Mouse (Mus musculus) layer of hippocampus, postnatal 36 days (tissue): Measurements from ENCODE around the gene Abhd14b. TPM values are rescaled to one million over a fixed set of nuclear protein-coding genes. Genes with fewer than 3 reads are reported as not detected.
A peak's percentile ranks its signal among the peaks of the same experiment; 100 is the strongest.

ENCODE experiments used
- DNase-seq, 2 experiments: peaks; one replicate each; pipeline ENCODE4 v3.0.0; 2022
- total RNA-seq, 2 experiments: library from RNA; stranded (reverse); gene quantifications; 2 replicates each; pipeline ENCODE4 v1.2.3; 2021

The Abhd14b gene
- total RNA-seq, 2 experiments from 2014 or later = 11.3 to 11.9 TPM

DNA sequence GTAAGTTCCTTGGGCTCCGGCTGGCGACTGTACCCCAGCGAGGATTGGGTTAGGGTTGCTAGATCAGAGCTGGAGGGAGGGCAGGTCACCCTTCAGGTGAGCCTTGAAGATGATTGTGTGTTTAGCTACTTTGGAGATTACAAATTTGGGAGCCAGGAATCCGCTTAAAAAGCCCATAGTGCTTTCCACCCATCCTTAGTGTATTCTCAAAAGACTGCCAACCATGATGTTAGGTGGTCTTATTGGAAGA, 17.3 kb upstream of the Abhd14b start:
- no peak for DNase-seq

DNA sequence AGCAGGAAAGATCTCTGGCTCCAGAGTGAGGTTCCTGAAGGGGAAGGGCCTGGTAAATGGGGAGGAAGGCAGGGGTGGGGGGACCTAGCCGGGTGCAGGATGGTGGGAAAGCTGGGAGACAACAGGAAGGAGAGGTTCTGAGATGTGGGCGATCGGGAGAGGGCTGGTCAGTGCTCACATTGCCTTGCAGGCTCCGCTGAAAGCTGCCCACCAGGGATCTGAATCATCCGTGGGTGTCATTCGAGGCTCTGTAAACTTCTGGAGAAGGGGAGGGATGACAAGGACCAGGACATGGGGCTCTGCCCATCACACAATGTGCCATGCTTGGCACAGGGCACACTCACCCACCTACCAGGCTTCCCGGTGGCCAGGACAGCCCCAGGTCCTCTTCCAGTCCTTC, 13.9 kb upstream of the Abhd14b start:
- DNase-seq = no peak

DNA sequence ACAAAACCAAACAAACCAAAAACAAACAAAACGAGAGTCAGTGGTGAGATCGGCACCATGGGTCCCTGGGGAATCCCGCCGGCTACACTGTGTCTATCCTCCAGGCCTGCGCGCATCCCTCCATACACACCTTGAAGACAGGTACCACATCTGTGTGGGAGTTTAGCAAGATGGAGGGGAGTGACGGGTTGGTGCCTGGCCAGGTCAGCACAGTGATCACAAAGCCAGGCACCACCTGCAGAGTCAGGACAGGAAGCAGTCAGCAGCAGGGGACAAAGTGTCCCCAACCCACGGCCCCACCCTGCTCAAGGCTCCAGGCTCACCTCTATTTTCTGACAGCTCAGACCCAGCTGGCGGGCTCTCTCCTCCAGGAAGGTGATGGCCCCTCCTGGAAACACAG, 10.7 kb upstream of the Abhd14b start:
- DNase-seq = no peak

DNA sequence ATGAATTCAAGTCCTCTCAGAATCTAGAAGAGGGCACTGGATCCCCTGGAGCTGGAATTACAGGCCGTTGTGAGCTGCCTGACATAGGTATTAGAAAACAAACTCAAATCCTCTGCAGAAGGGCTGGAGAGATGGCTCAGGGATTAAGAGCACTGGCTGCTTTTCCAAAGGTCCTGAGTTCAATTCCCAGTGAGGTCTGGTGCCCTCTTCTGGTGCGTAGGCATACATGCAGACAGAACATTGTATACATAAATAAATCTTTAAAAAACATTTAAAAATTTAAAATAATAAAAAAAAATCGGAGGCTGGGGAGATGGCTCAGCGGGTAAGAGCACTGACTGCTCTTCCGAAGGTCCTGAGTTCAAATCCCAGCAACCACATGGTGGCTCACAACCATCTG, 4.6 kb upstream of the Abhd14b start:
- no peak for DNase-seq

DNA sequence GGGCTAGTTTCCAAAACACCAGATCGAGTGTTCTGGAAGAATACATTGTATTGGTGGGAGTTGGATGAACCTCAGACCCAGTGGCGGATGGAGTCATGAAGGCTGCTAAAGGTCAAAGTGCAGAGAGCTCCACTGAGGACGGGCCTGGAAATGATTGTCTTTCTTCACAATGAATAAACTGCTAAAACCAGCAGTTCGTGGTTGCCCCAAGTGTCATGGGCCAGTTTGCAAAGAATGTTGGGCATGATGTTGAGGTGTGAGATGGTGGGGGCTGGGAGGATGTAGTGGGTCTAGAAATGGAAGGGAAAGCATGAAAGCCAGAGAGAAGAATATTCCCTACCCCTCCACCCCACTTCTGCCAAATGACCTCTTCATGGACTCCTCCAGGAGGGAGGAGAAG, 2.4 kb upstream of the Abhd14b start:
- no peak for DNase-seq

DNA sequence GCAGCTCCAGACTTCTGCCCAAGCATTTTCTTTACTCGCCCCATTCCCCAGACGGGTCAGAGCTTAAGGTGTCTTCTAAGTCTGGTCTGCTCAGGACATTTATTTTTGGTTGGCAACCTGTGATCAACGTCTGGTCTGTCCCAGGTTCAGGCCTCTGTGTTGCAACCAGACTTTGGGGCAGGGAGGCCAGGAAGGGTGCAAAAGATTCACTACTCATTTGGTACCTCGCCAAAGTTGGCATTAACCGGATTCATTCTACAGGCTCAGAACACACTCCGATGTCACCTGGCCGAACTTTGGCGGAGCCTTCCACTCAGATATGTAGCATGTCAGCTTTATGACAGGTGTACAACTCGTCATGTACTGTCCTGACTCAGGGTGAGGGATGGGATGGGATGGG, 692 bp downstream of the Abhd14b start:
- DNase-seq = no peak

DNA sequence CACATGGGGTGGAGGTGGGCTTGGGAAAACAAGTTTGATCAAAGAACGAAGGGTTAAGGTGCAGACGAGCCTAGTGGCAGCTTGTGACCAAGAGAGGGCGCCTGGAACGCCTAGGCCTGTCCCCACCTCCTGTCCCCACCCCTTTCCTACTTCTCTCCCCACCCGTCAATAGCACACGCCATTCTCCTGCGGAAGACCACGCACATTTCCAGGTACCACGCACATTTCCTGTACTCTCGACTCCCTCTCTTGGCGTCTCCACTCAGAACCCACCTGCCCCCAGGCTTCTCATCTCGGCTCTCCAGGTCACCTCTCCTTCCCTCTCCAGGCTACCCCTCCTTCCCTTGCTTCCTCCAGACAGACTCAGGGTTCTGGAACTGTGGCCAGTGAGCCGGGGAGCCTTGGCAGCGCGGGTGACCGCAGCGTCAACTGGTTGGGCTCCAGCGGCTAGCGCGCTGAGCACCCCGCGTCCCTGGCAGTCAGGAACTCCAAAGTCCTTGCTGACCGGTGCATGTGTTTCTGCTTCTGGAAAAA, 1.3 kb downstream of the Abhd14b start:
- peak; percentile 72 to 75 for DNase-seq

DNA sequence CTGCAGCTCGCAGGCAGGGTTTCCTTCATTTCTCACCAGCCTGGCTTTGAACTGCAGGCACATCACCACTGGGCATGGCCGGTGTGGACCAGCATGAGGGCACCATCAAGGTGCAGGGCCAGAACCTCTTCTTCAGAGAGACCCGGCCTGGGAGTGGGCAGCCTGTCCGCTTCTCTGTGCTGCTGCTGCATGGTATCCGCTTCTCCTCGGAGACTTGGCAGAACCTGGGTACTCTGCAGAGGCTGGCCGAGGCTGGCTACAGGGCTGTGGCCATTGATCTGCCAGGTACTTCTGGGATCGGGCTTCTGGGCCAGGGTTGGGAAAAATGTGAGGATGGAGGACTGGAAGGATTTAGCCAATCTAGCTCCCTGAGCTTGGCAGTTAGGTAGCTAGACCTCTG, 2.7 kb downstream of the Abhd14b start:
- no peak for DNase-seq

DNA sequence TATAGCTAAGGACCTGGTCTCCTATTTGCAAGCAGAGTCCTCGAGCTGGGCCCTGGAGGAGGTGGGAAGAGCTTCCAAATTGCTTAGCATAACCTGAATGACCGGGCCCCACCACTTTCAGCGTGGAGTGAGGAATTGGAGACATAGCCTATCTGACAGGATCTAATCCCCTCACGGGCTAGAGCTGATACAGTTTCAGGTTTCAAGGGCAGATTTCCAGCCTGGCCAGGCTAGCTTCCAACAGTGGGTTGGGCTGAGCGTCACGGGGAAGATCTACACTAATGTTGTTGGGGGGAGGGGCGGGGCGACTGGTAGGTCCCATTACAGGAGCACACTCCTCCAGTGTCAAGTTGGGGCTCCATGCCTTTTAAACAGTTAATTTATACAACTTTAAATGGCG, 3.4 kb downstream of the Abhd14b start:
- no peak for DNase-seq

DNA sequence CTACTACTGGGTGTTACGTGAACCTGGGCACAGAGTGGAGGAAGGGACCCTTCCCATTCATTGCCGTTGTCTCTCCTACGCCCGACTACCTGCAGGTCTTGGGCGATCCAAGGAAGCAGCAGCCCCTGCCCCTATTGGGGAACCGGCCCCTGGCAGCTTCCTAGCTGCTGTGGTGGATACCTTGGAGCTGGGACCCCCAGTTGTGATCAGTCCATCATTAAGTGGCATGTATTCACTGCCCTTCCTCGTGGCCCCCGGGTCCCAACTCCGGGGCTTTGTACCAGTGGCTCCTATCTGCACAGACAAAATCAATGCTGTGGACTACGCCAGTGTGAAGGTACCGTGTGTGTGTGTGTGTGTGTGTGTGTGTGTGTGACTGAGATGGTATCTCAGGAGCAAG, 4.0 kb downstream of the Abhd14b start:
- DNase-seq = no peak

DNA sequence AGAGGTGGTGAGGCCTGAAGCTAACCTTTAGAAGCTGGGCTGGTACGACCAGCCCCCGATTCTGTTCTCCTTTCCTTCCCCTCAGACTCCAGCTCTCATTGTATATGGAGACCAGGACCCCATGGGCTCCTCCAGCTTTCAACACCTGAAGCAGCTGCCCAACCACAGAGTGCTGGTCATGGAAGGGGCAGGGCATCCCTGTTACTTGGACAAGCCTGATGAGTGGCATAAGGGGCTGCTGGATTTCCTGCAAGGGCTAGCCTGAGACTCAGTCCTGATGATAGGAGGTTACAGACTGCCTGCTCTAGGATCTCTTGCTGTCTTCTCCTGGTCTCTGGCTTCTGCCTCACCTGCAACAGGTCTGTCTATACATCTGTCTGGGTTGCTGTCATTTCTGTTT, 4.6 kb downstream of the Abhd14b start:
- no peak for DNase-seq

DNA sequence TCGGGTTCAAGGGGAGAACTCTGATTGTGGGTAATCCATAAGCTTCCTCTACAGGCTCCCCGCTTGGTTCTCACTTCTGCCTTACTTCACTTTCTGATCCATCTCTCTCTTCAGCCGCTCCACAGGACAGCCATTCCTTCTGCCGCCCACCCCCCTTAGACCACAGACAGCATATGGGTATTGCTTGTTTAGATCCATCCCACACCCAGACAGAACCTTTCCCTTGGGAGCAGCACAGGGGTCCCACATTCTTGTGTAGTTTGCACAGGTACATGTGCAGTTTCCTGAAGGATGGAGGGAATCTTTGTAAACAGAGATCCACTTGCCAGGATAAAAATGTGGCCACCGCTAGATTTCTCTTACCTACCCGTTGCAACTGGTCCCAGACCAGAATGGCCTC, 5.1 kb downstream of the Abhd14b start:
- DNase-seq = no peak

DNA sequence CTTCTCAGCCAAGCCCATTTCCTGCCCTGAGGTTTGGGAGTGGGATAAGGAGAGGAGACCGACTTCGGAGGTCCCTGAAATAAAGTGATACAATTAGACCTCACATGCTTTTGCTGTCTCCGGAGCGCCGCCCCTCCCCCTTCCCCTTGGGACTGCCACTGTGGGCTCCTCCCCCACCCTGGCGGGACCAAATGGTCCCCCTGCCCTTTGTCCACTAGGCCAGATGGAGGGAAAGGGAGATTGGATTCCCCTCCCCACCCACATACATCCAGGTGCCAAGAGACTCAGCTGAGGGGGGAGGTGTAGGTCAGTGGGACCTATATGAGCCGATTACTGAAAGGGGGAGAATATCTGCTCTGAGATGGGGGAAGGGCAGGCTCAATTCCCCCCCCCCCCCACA, 5.6 kb downstream of the Abhd14b start:
- DNase-seq = no peak

DNA sequence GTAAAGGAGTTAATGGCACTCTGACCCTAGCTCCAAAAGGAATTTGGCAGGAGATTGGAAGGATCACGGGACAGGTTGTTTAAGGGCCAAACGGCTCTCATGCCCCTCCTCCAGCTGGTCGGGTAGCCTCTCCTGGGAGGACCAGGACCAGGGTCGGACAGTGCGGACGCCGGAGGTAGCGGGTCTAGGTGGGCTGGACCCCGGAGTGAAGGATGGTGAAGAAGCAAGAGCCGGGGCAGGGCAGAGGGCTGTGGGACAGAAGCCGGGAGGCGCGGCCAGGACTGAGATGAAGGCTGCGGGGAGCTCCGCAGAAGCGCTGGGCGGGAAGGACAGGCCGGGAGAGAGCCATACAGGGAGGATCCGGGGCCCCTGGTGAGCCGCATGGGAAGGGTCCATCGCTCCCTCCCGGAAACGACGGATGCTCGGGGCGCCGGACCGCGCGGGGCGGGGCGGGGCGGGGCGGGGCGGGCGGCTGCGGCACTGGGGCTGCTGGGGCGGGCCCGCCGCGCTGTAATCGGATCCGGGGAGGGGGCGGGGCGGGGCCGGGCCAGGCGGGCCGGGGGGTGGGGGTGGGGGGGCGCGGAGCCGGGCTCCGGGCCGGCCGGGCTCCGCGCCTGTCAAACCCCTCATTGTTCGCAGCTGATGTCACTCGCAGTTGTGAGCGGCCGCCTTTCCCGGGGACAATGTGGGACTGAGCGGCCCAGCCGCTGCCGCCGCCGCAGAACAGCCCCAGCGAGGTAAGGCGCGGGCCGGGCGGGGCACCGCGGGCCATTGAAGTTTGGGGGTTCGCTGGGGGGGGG, 6.2 kb downstream of the Abhd14b start, which contains the start of gene Pcbp4:
Gene Pcbp4 (plus strand): TSS at position 21 of the 800 bp plus-strand sequence.
- DNase-seq = peak; percentile 53 to 60

DNA sequence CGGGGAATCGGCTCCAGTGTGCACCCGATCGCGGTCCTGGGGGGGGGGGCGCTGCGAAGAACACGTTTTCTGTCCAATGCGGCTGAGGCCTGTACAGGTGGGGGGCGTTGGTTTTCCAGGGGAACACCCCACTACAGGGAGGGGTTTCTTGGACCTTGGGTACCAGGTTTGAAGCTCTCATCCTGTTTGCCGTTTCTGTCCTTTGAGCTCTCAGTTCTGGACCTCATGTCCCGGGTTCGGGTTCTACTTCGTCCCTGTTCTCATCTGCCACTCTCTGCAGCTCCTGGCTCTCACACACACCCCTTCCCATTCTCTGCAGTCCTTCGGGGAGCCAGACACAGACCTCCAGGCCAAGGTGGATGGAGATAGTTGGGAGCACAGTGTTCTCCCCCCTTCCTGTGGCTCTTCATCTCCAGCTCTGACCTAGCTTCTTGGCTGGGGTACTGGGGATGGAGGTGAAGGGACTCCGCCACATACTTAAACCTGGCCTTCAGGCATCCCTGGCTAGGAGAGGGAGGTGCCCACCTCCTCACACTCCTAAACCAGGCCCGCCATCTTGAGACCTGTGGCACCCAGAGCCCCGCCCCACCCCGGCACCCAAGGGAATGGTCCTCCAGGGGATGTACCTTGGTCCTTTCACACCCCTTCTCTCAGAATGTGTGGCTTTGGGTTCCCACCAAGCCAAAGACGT, 7.0 kb downstream of the Abhd14b start:
- no peak for DNase-seq

DNA sequence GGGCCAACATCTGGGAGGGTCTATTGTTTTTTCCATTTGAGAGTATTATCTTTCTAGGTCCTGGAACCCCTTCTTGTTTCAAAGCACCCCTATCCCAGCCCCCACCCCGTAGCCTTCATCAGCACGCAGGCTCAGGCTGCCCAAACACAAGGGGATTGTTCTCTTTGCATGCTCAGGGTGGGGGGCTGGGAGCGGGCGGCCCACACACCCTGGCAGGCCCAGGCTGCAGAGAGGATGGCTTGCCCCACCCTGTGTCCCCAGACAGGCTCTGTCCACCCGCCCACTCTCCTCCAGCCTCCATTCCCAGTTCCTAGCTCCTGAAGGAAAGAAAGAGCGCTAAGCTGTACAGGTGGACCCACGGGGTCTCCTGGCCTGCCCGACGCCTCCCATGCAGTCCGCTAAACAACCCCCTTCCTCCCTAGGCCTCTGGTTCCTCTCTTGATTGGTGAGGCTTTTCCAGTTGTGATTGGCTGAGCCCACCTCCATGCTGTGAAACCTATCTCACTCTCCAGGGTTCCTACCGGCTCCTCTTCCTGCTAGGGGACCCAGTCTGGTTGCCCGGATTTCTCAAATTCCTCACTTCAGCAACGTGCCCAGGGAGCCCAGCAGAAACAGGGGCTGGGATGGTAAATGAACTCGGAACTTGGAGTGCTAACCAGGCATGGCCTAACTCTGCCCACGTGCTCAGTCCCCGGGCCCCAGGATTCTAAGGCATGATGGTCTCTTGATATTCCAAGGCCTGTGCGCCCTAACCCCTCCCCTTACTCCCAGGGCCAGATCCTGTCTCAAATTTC, 7.8 kb downstream of the Abhd14b start:
- DNase-seq = peak in 1 of 2 experiments; percentile 49

DNA sequence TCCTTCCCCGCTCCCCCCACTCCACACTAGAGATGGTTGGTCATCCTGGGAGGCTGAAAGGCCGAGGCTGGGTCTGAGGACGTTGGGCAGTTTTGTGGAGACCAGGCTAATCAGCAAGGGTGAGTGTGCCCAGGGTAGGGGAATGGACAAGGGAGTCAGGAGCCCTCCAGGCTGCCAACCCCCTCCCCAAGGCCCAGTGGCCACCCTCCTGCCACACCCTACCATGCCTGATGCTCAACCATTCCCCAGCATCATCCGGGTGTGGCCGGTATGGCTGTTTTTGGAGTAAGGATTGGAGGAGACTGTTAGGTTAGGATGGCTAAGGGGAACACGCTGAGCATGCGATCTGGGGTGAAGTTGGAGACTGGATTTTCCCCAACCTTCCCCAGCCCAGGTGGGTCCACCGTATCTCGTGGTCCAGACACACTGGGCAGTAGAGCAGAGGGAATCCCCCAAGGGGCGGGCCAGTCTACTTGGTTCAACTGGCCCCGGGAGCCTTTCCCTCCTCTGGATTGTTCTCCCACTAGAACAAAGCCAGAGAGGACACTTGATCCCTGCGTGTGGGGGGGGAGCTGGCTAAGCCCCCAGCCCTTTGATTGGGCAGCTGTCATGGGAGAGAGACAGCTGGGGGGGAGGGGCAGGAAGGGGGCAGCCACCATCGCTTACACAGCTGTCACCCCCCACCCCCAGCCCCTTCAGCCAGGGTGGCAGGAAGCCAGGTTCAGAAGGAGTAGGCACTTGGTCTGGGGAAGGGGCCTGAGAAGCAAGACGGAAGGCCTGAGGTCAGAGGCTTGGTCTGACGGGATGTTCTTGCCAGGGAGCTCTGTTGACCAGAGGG, 9.3 kb downstream of the Abhd14b start:
- no peak for DNase-seq

DNA sequence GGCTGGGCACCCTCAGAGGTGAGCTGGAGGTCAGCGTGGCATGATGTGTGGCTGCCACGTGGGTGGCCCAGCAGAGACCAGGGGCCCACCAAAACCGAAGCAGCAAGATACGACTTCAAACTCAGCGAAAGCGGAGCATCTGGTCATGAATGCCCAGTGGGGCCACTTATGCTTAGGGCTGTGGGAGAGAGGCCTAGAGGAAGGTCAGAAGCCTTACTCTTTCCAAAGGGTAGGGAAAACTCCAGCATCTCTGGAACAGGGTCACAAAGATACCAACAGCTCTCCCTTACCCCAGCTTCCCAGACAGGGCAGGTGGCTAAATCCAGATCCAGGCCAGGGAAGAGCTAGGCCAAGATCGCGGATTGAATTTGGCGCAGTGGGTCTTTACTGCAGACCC, 9.9 kb downstream of the Abhd14b start:
- no peak for DNase-seq

DNA sequence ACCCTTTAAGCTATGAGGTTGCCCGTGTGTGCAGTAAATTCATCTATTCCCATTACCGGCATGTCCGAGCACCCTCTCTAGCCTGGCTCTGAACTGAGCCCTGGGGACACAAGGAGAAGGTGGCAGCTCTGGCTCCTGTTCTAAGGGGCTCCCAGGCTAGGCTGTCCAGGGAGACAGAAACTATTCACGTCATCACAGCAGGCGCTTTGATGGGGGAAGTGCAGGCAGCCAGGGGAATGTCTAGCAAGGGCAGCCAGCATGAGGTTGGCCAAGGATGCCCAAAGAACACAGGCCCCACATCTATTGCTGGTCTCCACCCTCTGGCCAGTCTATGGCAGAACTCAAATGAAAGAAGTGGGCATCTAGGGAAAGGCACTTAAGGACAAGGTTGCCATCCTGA, 10.7 kb downstream of the Abhd14b start:
- DNase-seq = no peak

DNA sequence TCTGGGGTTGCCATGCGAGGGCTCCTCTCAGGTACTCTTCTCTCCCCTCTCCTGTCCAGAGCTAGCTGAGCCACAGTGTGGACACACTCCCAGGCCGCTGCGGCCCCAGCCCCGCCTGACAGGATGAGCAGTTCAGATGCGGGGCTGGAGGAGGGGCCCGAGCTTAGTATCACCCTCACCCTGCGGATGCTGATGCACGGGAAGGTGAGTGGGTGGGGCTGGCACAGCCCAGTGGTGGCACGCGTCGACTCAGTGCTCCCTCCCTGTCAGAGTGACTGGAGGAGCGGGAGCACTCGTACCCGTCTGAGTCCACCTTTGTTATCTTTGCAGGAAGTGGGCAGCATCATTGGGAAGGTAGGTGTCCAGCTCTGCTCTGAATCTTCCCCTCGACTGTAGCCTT, 12.7 kb downstream of the Abhd14b start:
- DNase-seq = no peak

DNA sequence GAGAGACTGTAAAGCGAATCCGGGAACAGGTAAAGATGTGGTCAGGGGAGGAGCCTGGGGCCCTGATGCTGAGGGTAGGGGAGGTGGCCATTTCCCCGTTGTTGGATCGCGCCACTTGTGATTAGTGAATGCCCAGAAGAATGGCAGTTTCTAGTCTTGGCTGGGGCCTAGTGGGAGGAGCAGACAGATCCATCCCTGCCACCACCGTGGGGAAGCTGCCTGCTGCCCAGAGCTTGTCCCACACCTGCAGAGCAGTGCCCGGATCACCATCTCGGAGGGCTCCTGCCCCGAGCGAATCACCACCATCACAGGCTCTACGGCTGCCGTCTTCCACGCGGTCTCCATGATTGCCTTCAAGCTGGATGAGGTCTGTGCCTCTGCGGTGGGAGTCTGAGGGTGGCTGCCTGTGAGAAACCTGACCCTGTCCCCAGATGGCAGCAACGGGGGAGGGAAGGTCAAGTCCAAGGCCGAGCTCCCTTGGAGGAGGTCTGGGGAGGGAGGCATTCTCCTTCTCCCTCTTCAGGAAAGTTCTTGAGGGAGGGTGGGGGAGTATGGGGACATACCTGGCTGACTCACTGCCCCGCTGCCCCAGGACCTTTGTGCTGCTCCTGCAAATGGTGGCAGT, 13.3 kb downstream of the Abhd14b start:
- DNase-seq = no peak

DNA sequence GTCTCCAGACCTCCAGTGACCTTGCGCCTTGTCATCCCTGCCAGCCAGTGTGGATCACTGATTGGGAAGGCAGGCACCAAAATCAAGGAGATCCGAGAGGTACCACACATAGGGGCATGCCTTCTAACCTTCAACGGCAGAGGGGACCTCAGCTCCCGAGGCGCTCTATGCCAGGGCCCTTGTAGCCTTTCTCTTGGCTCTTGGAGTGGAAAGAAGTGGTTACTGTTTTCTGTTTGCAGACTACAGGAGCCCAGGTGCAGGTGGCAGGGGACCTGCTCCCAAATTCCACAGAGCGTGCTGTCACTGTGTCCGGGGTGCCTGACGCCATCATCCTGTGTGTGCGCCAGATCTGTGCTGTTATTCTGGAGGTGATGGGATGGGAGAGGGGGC, 13.8 kb downstream of the Abhd14b start:
- no peak for DNase-seq
